Mouse (Mus musculus): ENCODE results near the gene Cd72.

DNA sequence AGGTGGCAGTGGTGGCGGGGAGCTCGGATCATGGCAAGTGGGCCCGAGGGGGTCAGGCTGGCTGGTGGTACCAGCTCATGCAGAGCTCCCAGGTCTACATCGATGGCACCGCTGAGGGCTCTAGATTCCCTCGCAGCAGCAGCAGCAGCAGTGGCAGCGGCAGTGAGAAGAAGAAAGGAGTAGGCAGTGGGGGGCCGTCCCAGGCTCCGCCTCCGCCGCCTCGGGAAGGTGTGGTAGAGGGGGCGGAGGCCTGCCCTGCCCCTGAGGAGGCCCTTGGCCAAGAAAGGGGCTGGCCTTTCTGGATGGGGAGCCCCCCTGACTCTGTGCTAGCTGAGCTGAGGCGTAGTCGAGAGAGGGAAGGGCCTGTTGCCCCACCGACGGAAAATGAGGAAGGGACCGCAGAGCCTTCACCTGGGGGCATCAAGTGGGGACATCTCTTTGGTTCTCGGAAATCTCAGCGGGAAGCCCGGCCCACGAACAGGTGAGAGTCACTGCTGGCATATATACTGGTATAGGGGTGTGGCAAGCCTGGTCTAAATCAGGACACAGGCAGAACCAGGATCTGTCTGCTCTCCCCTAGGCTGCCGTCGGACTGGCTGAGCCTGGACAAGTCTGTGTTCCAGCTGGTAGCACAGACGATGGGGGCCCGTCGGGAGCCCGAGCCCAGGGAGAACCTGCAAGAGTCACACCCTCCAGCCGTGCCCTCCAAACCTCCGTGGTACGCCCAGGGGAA, 28.6 kb downstream of the Cd72 start:
- TF ChIP-seq CTCF (IDR thresholded peaks at IDR 0.05; ENCODE audit: extremely low read depth, insufficient read length, insufficient replicate concordance, low read depth, low read length) = no peak
- no peak for TF ChIP-seq POLR2A (IDR thresholded peaks at IDR 0.05; ENCODE audit: low read depth, low read length)
